Mouse (Mus musculus): Measurements from ENCODE around the gene Hmgb4.

DNA sequence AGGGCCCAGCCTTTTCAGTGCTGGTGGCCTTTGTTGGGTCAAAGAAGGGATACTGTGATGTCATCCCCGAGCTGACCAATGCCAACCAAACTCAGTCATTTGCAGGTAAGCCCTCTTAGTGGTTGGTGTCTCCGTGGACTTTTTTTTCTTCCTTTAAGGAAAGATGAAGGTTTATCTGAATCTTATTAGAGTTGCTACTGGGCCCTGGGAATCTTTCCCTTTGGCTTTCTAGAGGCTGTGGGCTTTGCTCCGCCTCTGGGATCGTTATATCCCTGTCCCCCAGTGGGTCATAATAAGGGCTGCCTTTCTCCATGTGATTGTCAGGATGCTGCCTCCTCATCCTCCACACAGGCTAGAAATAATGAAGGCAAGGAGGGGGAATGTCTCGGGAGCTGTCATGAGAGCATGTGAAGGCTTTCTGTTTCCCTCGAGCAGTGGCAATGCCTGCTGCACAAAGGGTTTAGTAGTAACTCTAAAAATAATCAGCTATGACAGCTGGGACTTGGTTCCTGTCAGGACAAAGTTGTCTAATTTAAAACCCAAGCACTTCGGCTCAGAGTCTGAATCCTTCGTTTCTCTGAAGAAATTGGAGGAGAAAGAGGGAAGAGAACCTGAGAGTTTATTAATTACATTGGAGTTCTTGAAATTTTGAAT, at the start of gene Hmgb4:
- TF ChIP-seq CTCF (IDR thresholded peaks at IDR 0.05; ENCODE audit: borderline replicate concordance, control insufficient read depth, extremely low read depth, insufficient read depth, low read length, poor library complexity), result no peak
- TF ChIP-seq POLR2A (IDR thresholded peaks at IDR 0.05; ENCODE audit: control insufficient read depth, extremely low read depth, insufficient read depth, low read length, poor library complexity), result no peak
